Mouse (Mus musculus): ENCODE results near the gene Olfr724.
"Not testable (repeated sequence)": the region's sequence is repeated elsewhere in the genome, so short reads cannot be mapped to it uniquely, and the experiment has no call there.

DNA sequence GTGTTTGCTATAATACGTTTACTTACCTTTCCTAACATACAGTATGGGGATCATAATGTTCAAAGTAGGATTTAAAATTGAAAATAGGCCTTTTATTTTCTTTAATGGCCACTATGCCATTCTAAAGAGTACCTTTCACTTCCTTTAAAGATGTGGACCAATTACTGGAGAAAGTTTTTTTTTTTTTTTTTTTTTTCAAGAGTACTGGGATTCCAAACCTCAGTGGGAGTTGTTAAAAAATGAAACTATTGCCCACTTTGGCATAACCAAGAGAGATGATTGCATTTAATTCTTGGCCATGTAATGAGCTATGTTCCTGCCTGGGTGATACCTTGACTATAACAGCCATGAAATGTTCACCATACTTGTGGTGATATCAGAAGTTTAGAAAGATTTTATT, at the start of gene Olfr724:
- TF ChIP-seq CTCF (IDR thresholded peaks at IDR 0.05; ENCODE audit: borderline replicate concordance, insufficient read depth, low read length); POLR2A (IDR thresholded peaks at IDR 0.05; ENCODE audit: low read depth, low read length): not testable (repeated sequence)

Measured in embryonic fibroblast, embryonic 13.5 days (primary cell).